Mouse (Mus musculus): ENCODE measurements around the gene Mr1. TPM values are rescaled to one million over a fixed set of nuclear protein-coding genes. Genes with fewer than 3 reads are reported as not detected.

Mr1 gene
- polyA plus RNA-seq (2017; shearing (Covaris generic)), result 10 to 100 TPM; 20.4 to 21.4 TPM

DNA sequence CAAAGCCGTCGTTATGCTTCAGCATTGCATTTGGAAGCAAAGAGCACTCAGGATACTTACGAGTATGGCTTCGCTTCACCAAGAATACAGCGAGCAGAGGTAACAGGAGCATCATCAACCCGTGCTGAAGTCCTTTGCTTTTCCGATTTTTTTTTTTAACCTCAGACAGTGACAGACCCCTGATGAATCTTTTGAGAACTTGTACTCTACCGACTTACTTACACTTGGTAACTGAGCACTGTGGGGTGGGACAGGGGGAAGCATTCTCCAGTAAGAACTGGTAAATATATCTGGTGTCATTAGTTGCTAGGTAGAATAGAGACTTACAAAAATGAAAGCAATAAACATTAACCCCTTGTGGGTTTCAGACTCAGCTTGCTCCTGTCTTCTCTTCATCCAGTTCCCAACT, at the start of gene Mr1:
TSS of gene Mr1 (minus strand) at position 243 of the 409 bp plus-strand sequence.

DNA sequence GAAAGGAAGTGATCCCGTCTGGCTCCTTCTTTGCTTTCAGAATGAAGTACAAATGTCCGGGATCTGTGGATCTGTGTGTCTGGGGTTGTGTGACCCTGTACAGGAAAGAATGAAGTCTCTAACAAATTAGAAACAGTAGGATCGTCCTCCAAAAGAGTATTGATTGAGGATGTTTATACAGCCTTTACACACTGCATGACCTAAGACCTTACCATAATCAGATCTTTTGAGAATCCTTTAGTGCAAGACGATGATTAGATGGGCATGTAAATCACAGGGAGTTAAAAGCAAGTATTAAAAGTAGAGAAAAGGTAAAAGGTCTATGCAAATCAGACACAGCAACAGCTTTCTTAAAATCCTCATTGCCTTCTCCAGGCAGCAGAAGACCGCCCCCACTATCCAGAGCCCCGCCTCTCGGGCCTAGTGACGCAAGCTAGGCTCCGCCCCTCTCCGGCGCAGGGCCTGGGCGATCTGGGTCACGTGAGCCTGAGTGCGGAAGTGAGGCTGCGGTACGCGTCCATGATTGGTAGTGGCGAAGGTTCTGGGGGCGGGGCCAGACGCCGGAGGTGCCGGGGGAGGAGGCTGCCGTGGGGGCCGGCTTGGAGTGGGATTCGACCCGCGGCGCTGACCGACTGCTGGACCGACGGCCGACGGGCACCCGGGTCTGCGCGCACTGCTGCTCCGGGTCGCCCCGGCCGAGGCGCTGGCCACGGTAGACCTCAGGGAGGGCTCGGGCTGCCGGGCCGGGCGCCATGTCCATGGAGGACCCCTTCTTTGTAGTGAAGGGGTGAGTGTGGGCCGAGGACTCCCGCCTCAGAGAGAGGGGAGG, 11.7 kb upstream of the Mr1 start, which contains the start of gene Stx6:
TSS of gene Stx6 (plus strand) at position 575 of the 829 bp plus-strand sequence.

DNA sequence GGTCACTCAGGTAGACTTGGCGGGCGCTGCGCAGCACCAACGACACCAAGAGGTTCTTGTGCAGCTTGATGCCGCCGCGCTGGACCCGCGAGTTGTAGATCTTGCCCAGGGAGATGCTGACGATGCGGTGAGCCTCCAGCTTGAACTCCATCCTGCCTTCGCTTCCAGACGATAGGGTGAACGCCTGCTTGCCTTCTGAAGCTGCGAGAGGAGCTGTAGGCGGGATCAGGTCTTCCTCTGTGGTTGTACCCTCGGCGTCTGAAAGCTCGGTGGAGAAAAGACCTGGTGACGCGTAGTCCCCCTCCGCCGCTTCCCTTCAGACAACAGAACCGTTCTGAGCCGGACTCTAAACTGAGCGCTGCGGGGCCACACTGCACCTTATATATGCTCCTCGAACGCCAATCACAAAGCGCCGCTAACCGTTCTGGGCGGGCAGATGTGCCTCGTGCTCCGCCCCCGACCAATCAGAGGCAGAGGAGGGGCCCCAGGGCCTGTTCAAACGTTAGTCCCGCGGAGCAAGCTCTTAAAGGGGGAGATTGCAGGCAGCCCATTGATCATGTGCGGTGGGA, 47.2 kb downstream of the Mr1 start, which contains the start of gene Ier5:
TSS of gene Ier5 (minus strand) at position 357 of the 569 bp plus-strand sequence.

Other genes starting within 250 kb of the Mr1 start
- 100 to 1,000 TPM; 164 to 180 TPM for gene Ier5, start 47.2 kb downstream of the Mr1 start, polyA plus RNA-seq (2017; shearing (Covaris generic))
- 100 to 1,000 TPM; 110 to 149 TPM for gene Stx6, start 11.9 kb upstream of the Mr1 start, polyA plus RNA-seq (2017; shearing (Covaris generic))
- under 1 TPM; 0.47 to 0.65 TPM for gene BC034090, start 97.6 kb upstream of the Mr1 start, polyA plus RNA-seq (2017; shearing (Covaris generic))

Measured in inflammation-experienced regulatory T-cells (primary cell).